Mouse (Mus musculus) liver, embryonic 14.5 days (tissue): ENCODE measurements around the gene Mcl1. TPM values are rescaled to one million over a fixed set of nuclear protein-coding genes. Genes with fewer than 3 reads are reported as not detected.

ENCODE experiments used
- ATAC-seq: fragments of 200-750 bp; cut with Nextera tagmentation; 2 replicates; pipeline ENCODE4 v1.8.0; 2017; ENCODE audit warnings: moderate number of reproducible peaks, mild to moderate bottlenecking, moderate library complexity; ENCODE audit not compliant: insufficient read depth
- DNase-seq, 3 experiments: peaks; one replicate each; pipeline ENCODE4 v3.0.0-alpha.2; 2012 to 2013; ENCODE audit warnings: low read depth in 3 of 3, low spot score in 3 of 3
- H3K27ac ChIP-seq: fragments of 300-500 bp; sonication (generic); 2 replicates; pipeline ENCODE4 v1.5.1; 2014; ENCODE audit warnings: moderate library complexity, mild to moderate bottlenecking, control low read depth, inconsistent platforms
- H3K27me3 ChIP-seq: fragments of 300-500 bp; sonication (generic); 2 replicates; pipeline ENCODE4 v1.6.1; 2014; ENCODE audit warnings: mild to moderate bottlenecking, low read length, moderate library complexity; ENCODE audit not compliant: control insufficient read depth, insufficient read depth
- H3K36me3 ChIP-seq: fragments of 300-500 bp; sonication (generic); replicated peaks from 2 replicates; pipeline ENCODE4 v1.6.1; 2014; ENCODE audit warnings: low read depth; ENCODE audit not compliant: control insufficient read depth, insufficient read depth
- H3K4me1 ChIP-seq, 2 experiments: fragments of 200-500 bp in 1 of 2; fragments of 300-500 bp in 1 of 2; sonication (generic) in 1 of 2; replicated peaks; 2 replicates each; pipeline ENCODE4 v1.6.1; 2012 to 2014; ENCODE audit warnings: antibody characterized with exemption in 1 of 2, inconsistent platforms in 1 of 2, low read length in 1 of 2; ENCODE audit not compliant: control insufficient read depth in 2 of 2, insufficient read depth in 2 of 2
- H3K4me2 ChIP-seq: fragments of 300-500 bp; sonication (generic); 2 replicates; pipeline ENCODE4 v1.6.1; 2014; ENCODE audit warnings: low read depth, mild to moderate bottlenecking, control low read depth, moderate library complexity
- H3K4me3 ChIP-seq, 2 experiments: fragments of 200-500 bp in 1 of 2; fragments of 300-500 bp in 1 of 2; sonication (generic) in 1 of 2; 2 replicates each; pipeline ENCODE4 v1.5.1; 2012 to 2014; ENCODE audit warnings: low read depth in 2 of 2, low read length in 2 of 2, mild to moderate bottlenecking in 2 of 2, control low read depth in 1 of 2, inconsistent platforms in 1 of 2, moderate library complexity in 1 of 2; ENCODE audit not compliant: insufficient read depth in 1 of 2
- H3K9ac ChIP-seq: fragments of 300-500 bp; sonication (generic); replicated peaks from 2 replicates; pipeline ENCODE4 v1.6.1; 2014; ENCODE audit warnings: mild to moderate bottlenecking, control low read depth, moderate library complexity
- H3K9me3 ChIP-seq: fragments of 300-500 bp; sonication (generic); 2 replicates; pipeline ENCODE4 v1.6.1; 2016; ENCODE audit warnings: low read length, mixed read lengths; ENCODE audit not compliant: control insufficient read depth
- CTCF ChIP-seq: IDR thresholded peaks from 2 replicates; pipeline ENCODE4 v1.5.1; 2016; ENCODE audit warnings: antibody characterized with exemption, low read depth, control low read depth
- EP300 ChIP-seq: IDR thresholded peaks from 2 replicates; pipeline ENCODE4 v1.6.1; 2016; ENCODE audit warnings: antibody characterized with exemption, low read depth
- WGBS: fragments of 180-500 bp; shearing (Covaris S2); extraction: QIAGEN DNeasy Blood & Tissue Kit; methylation state at CpG from one replicate; pipeline ENCODE4 v1.1.7; 2014; ENCODE audit not compliant: insufficient replicate concordance; 5-methylcytosine and 5-hydroxymethylcytosine counted together
- polyA plus RNA-seq, 2 experiments: library from polyadenylated mRNA; depleted of rRNA in 1 of 2; stranded (reverse) in 1 of 2; unstranded in 1 of 2; fragments of >200 nt; fragmentation: Nextera tagmentation in 1 of 2; extraction: Ambion mirVana in 1 of 2; gene quantifications; 2 replicates each; pipeline versions ENCODE4 v1.2.1 to v1.2.3; 2012 to 2014

Gene Mcl1
- polyA plus RNA-seq, 2 experiments = 34.6 to 39.2 TPM

- H3K27ac ChIP-seq = no peak overlapping the region
- 25% methylated on average over 8 of the region's 8 CpGs for WGBS
- no peaks in the 10 kb centered on the region for H3K9me3 ChIP-seq
- ATAC-seq (no peak), DNase-seq (no peak)
- H3K27me3 ChIP-seq = peaks cover 7% of the 10 kb centered on the region; the same call in 1 of the 2 replicates
- H3K9ac ChIP-seq = no peak overlapping the region
- H3K4me3 ChIP-seq = no peak overlapping the region
- TF ChIP-seq CTCF (no peak), EP300 (no peak)
- peaks cover 2 to 3% of the 10 kb centered on the region in 2 experiments; a peak in 1 of 4 replicates for H3K4me1 ChIP-seq
- no peak overlapping the region for H3K4me2 ChIP-seq
- no peaks in the 10 kb centered on the region for H3K36me3 ChIP-seq
Measured at GRCm38 (mm10) chr3:95684846-95685245, 26.3 kb downstream of the Mcl1 start.

- Histone ChIP-seq H3K4me1 (peaks cover 2 to 3% of the 10 kb centered on the region in 2 experiments; a peak in 1 of 4 replicates), H3K9me3 (no peaks in the 10 kb centered on the region), H3K27ac (no peak overlapping the region), H3K27me3 (peaks cover 7% of the 10 kb centered on the region; the same call in 1 of the 2 replicates), H3K4me2 (no peak overlapping the region), H3K36me3 (no peaks in the 10 kb centered on the region), H3K9ac (no peak overlapping the region), H3K4me3 (no peak overlapping the region)
- no peak for DNase-seq
- no peak for ATAC-seq
- no peak for TF ChIP-seq CTCF
- TF ChIP-seq EP300 = no peak
- 67% methylated on average over 4 of the region's 4 CpGs for WGBS
Measured at GRCm38 (mm10) chr3:95685301-95685700, 26.7 kb downstream of the Mcl1 start.

- no peak overlapping the region for H3K4me2 ChIP-seq
- TF ChIP-seq EP300 = no peak
- no peak for TF ChIP-seq CTCF
- no peaks in the 10 kb centered on the region for H3K9me3 ChIP-seq
- no peak for DNase-seq
- no peak overlapping the region for H3K4me3 ChIP-seq
- WGBS = 65% methylated on average over 2 of the region's 2 CpGs
- H3K36me3 ChIP-seq = no peaks in the 10 kb centered on the region
- H3K4me1 ChIP-seq = peaks cover 2 to 3% of the 10 kb centered on the region in 2 experiments; a peak in 1 of 4 replicates
- no peak for ATAC-seq
- no peak overlapping the region for H3K27ac ChIP-seq
- peaks cover 7% of the 10 kb centered on the region; the same call in 1 of the 2 replicates for H3K27me3 ChIP-seq
- H3K9ac ChIP-seq = no peak overlapping the region
Measured at GRCm38 (mm10) chr3:95685701-95686100, 27.1 kb downstream of the Mcl1 start.

- peaks cover 7% of the 10 kb centered on the region; the same call in 1 of the 2 replicates for H3K27me3 ChIP-seq
- no peaks in the 10 kb centered on the region for H3K9me3 ChIP-seq
- no peak for TF ChIP-seq EP300
- no peak for TF ChIP-seq CTCF
- no peak overlapping the region for H3K27ac ChIP-seq
- no peaks in the 10 kb centered on the region for H3K36me3 ChIP-seq
- H3K4me2 ChIP-seq = no peak overlapping the region
- H3K4me3 ChIP-seq = no peak overlapping the region
- 58% methylated on average over 9 of the region's 10 CpGs for WGBS
- H3K9ac ChIP-seq = no peak overlapping the region
- ATAC-seq = no peak
- H3K4me1 ChIP-seq = peaks cover 2 to 3% of the 10 kb centered on the region in 2 experiments; a peak in 1 of 4 replicates
- no peak for DNase-seq
Measured at GRCm38 (mm10) chr3:95686492-95687167, 28.0 kb downstream of the Mcl1 start.

- TF ChIP-seq CTCF = no peak
- TF ChIP-seq EP300 = no peak
- peak overlapping the region in 1 of 2 experiments; percentile 45; a peak in 2 of 4 replicates for H3K4me3 ChIP-seq
- peaks cover 7% of the 10 kb centered on the region; the same call in 1 of the 2 replicates for H3K27me3 ChIP-seq
- ATAC-seq (no peak), DNase-seq (no peak)
- no peak overlapping the region for H3K27ac ChIP-seq
- peaks cover 2 to 3% of the 10 kb centered on the region in 2 experiments; a peak in 2 of 4 replicates for H3K4me1 ChIP-seq
- no peaks in the 10 kb centered on the region for H3K9me3 ChIP-seq
- WGBS = 21% methylated on average over 4 of the region's 4 CpGs
- H3K4me2 ChIP-seq = peak overlapping the region; percentile 70
- H3K36me3 ChIP-seq = no peaks in the 10 kb centered on the region
- H3K9ac ChIP-seq = no peak overlapping the region
Measured at GRCm38 (mm10) chr3:95687168-95687523, 28.6 kb downstream of the Mcl1 start.
